Mouse (Mus musculus): Measurements from ENCODE around the gene Thrb. TPM values are rescaled to one million over a fixed set of nuclear protein-coding genes. Genes with fewer than 3 reads are reported as not detected.

Thrb gene
- polyA plus RNA-seq, 1 experiment from 2014 or later, result 0.12 TPM

DNA sequence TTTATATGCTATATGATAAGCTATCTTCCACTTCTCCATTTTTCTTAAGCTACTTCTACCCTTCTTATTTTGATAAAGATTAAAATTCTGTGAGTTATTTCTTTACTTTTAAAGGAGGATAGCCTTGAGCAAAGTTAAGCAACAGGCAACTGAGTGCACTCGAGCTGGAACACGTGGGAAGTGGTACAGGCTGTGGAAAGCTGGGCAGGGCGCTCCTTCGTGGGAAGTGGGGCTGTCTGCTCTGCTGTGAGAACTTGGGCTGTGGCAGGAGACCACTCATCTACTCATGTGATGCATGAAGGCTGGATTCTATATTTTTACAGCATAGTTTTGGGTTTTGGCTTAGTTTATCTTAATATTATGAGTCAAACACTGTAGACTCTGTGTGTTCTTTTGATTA is 329.1 kb downstream of the Thrb start:
- 87% methylated on average over 4 of the region's 4 CpGs for WGBS
- H3K27me3 ChIP-seq (ENCODE audit: control insufficient read depth, insufficient read depth, low read length), result no peaks in the 10 kb centered on the region
- no peak overlapping the region for H3K4me2 ChIP-seq (ENCODE audit: low read depth, severe bottlenecking)
- DNase-seq (ENCODE audit: low spot score) (no peak), ATAC-seq (ENCODE audit: insufficient number of reproducible peaks, low FRiP score, low TSS enrichment, low read depth) (no peak)
- no peak overlapping the region for H3K27ac ChIP-seq (replicated peaks; ENCODE audit: low read depth, low read length)
- H3K9me3 ChIP-seq (ENCODE audit: control insufficient read depth, low read length), result no peaks in the 10 kb centered on the region
- H3K36me3 ChIP-seq (ENCODE audit: control insufficient read depth, insufficient read depth, low read length), result no peaks in the 10 kb centered on the region
- no peak overlapping the region for H3K9ac ChIP-seq (ENCODE audit: low read length)
- H3K4me3 ChIP-seq (ENCODE audit: low read depth, low read length), result no peak overlapping the region
- no peaks in the 10 kb centered on the region for H3K4me1 ChIP-seq (ENCODE audit: control insufficient read depth, insufficient read depth, low read length)

- H3K27ac ChIP-seq (replicated peaks; ENCODE audit: low read depth, low read length), result no peak overlapping the region
- ATAC-seq (ENCODE audit: insufficient number of reproducible peaks, low FRiP score, low TSS enrichment, low read depth) (no peak), DNase-seq (ENCODE audit: low spot score) (no peak)
- no peaks in the 10 kb centered on the region for H3K9me3 ChIP-seq (ENCODE audit: control insufficient read depth, low read length)
- no peaks in the 10 kb centered on the region for H3K27me3 ChIP-seq (ENCODE audit: control insufficient read depth, insufficient read depth, low read length)
- H3K4me3 ChIP-seq (ENCODE audit: low read depth, low read length), result no peak overlapping the region
- 85% methylated on average over 2 of the region's 2 CpGs for WGBS
- no peak overlapping the region for H3K4me2 ChIP-seq (ENCODE audit: low read depth, severe bottlenecking)
- no peak overlapping the region for H3K9ac ChIP-seq (ENCODE audit: low read length)
- H3K4me1 ChIP-seq (ENCODE audit: control insufficient read depth, insufficient read depth, low read length), result no peaks in the 10 kb centered on the region
- H3K36me3 ChIP-seq (ENCODE audit: control insufficient read depth, insufficient read depth, low read length), result no peaks in the 10 kb centered on the region
Observed at GRCm38 (mm10) chr14:17990186-17990585, 330.1 kb downstream of the Thrb start.

GRCm38 (mm10) chr14:18001886-18002285 is 341.8 kb downstream of the Thrb start:
- Histone ChIP-seq H3K4me3 (ENCODE audit: low read depth, low read length) (no peak overlapping the region), H3K4me2 (ENCODE audit: low read depth, severe bottlenecking) (no peak overlapping the region), H3K9ac (ENCODE audit: low read length) (no peak overlapping the region), H3K9me3 (ENCODE audit: control insufficient read depth, low read length) (no peaks in the 10 kb centered on the region), H3K27me3 (ENCODE audit: control insufficient read depth, insufficient read depth, low read length) (no peaks in the 10 kb centered on the region), H3K4me1 (ENCODE audit: control insufficient read depth, insufficient read depth, low read length) (no peaks in the 10 kb centered on the region), H3K27ac (replicated peaks; ENCODE audit: low read depth, low read length) (no peak overlapping the region), H3K36me3 (ENCODE audit: control insufficient read depth, insufficient read depth, low read length) (no peaks in the 10 kb centered on the region)
- WGBS, result 75% methylated on average over 2 of the region's 2 CpGs
- no peak for DNase-seq (ENCODE audit: low spot score)
- no peak for ATAC-seq (ENCODE audit: insufficient number of reproducible peaks, low FRiP score, low TSS enrichment, low read depth)

DNA sequence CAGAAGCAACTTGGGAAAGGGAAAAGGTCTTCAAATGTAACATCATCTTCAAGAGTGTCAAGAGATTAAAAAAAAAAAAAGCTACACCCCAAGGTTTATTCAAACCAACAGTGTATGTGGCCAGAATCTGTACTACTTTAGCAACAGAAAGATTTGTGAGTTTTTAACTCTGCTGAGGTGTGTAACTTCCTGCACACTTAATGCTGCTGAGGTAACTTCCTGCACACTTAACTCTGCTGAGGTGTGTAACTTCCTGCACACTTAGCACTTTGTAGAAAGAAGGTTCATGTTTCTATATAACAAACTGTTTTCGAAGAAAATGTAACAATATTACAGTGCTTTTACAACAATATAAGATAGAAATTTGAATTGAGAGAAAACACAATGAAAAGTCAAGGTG is 343.6 kb downstream of the Thrb start:
- 86% methylated on average over 1 of the region's 1 CpGs for WGBS
- H3K9ac ChIP-seq (ENCODE audit: low read length), result no peak overlapping the region

GRCm38 (mm10) chr14:18008524-18008923 is 348.5 kb downstream of the Thrb start:
- Histone ChIP-seq H3K9ac (ENCODE audit: low read length) (no peak overlapping the region), H3K27me3 (ENCODE audit: control insufficient read depth, insufficient read depth, low read length) (no peaks in the 10 kb centered on the region), H3K4me1 (ENCODE audit: control insufficient read depth, insufficient read depth, low read length) (no peaks in the 10 kb centered on the region), H3K4me3 (ENCODE audit: low read depth, low read length) (no peak overlapping the region), H3K9me3 (ENCODE audit: control insufficient read depth, low read length) (no peaks in the 10 kb centered on the region), H3K27ac (replicated peaks; ENCODE audit: low read depth, low read length) (no peak overlapping the region), H3K4me2 (ENCODE audit: low read depth, severe bottlenecking) (no peak overlapping the region), H3K36me3 (ENCODE audit: control insufficient read depth, insufficient read depth, low read length) (no peaks in the 10 kb centered on the region)
- WGBS, result 88% methylated on average over 3 of the region's 3 CpGs
- ATAC-seq (ENCODE audit: insufficient number of reproducible peaks, low FRiP score, low TSS enrichment, low read depth), result no peak
- no peak for DNase-seq (ENCODE audit: low spot score)

More for the DNA sequence above, 343.6 kb downstream of the Thrb start:
- Histone ChIP-seq H3K27ac (replicated peaks; ENCODE audit: low read depth, low read length) (no peak overlapping the region), H3K4me1 (ENCODE audit: control insufficient read depth, insufficient read depth, low read length) (no peaks in the 10 kb centered on the region), H3K4me2 (ENCODE audit: low read depth, severe bottlenecking) (no peak overlapping the region), H3K9me3 (ENCODE audit: control insufficient read depth, low read length) (no peaks in the 10 kb centered on the region), H3K36me3 (ENCODE audit: control insufficient read depth, insufficient read depth, low read length) (no peaks in the 10 kb centered on the region), H3K27me3 (ENCODE audit: control insufficient read depth, insufficient read depth, low read length) (no peaks in the 10 kb centered on the region), H3K4me3 (ENCODE audit: low read depth, low read length) (no peak overlapping the region)
- DNase-seq (ENCODE audit: low spot score) (no peak), ATAC-seq (ENCODE audit: insufficient number of reproducible peaks, low FRiP score, low TSS enrichment, low read depth) (no peak)

DNA sequence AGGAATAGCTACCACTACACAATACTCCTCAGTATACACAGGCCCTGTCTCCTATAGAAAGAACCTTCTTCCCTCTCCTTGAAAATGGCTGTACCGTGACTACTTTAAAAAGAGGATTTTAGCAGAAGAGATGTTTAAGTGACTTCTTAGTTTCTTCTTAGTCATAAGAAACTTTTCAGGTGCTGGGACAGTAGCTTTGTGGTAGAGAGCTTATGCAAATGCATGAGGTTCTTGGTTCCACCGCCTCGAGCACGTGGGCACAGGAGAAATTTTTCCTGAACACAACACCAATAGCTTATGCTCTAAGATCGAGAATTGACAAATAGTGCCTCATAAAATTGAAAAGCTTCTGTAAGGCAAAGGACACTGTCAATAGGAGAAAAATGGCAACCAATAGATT is 356.5 kb downstream of the Thrb start:
- Histone ChIP-seq H3K27me3 (ENCODE audit: control insufficient read depth, insufficient read depth, low read length) (no peaks in the 10 kb centered on the region), H3K4me1 (ENCODE audit: control insufficient read depth, insufficient read depth, low read length) (no peaks in the 10 kb centered on the region), H3K36me3 (ENCODE audit: control insufficient read depth, insufficient read depth, low read length) (no peaks in the 10 kb centered on the region), H3K9ac (ENCODE audit: low read length) (no peak overlapping the region), H3K4me3 (ENCODE audit: low read depth, low read length) (no peak overlapping the region), H3K4me2 (ENCODE audit: low read depth, severe bottlenecking) (no peak overlapping the region), H3K27ac (replicated peaks; ENCODE audit: low read depth, low read length) (no peak overlapping the region), H3K9me3 (ENCODE audit: control insufficient read depth, low read length) (no peaks in the 10 kb centered on the region)
- no peak for ATAC-seq (ENCODE audit: insufficient number of reproducible peaks, low FRiP score, low TSS enrichment, low read depth)
- no peak for DNase-seq (ENCODE audit: low spot score)
- 85% methylated on average over 5 of the region's 5 CpGs for WGBS

DNA sequence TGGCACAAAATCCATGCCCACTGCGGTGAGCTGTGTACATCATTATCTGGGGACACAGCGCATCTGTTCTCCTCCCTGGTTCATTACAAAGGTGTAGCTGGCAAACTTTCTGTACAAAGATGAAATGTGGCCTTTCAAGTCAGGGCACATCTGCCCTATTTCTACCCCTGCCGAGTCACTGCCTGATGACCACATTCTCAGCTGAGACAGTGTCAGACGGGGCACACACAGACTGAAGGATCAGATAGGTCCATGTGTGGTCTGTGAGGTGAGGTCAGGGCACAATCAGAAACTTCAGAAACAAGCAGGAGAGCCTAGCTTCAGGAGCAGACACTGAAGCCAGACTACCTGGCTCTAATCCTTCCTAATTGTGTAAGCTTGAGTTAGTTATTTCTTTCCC is 360.1 kb downstream of the Thrb start:
- H3K9ac ChIP-seq (ENCODE audit: low read length), result no peak overlapping the region
- DNase-seq (ENCODE audit: low spot score) (no peak), ATAC-seq (ENCODE audit: insufficient number of reproducible peaks, low FRiP score, low TSS enrichment, low read depth) (no peak)
- no peaks in the 10 kb centered on the region for H3K36me3 ChIP-seq (ENCODE audit: control insufficient read depth, insufficient read depth, low read length)
- no peak overlapping the region for H3K4me2 ChIP-seq (ENCODE audit: low read depth, severe bottlenecking)
- H3K4me1 ChIP-seq (ENCODE audit: control insufficient read depth, insufficient read depth, low read length), result no peaks in the 10 kb centered on the region
- H3K9me3 ChIP-seq (ENCODE audit: control insufficient read depth, low read length), result no peaks in the 10 kb centered on the region
- H3K27ac ChIP-seq (replicated peaks; ENCODE audit: low read depth, low read length), result no peak overlapping the region
- H3K27me3 ChIP-seq (ENCODE audit: control insufficient read depth, insufficient read depth, low read length), result no peaks in the 10 kb centered on the region
- 87% methylated on average over 4 of the region's 4 CpGs for whole genome bisulfite sequencing
- no peak overlapping the region for H3K4me3 ChIP-seq (ENCODE audit: low read depth, low read length)

DNA sequence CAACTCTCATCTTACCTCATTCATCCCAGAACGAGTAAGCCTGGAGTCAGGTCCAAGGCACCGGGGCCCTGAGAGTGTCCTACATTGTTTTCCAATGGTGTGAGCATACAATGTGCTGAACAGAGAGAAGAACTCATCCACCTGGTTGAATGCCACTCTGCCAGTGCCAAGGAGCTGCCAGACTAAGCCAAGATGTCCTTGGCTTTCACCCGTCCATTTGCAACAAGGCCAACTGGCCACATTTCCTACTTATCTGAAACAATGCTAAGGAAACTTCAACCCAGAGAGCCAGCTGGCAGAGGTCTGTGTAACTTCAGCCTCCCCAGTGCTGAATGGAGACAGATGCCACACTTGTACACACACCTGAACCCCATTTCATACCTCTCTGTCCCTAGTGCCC is 360.6 kb downstream of the Thrb start:
- Histone ChIP-seq H3K36me3 (ENCODE audit: control insufficient read depth, insufficient read depth, low read length) (no peaks in the 10 kb centered on the region), H3K27ac (replicated peaks; ENCODE audit: low read depth, low read length) (no peak overlapping the region), H3K9ac (ENCODE audit: low read length) (no peak overlapping the region), H3K27me3 (ENCODE audit: control insufficient read depth, insufficient read depth, low read length) (no peaks in the 10 kb centered on the region), H3K4me3 (ENCODE audit: low read depth, low read length) (no peak overlapping the region), H3K4me2 (ENCODE audit: low read depth, severe bottlenecking) (no peak overlapping the region), H3K4me1 (ENCODE audit: control insufficient read depth, insufficient read depth, low read length) (no peaks in the 10 kb centered on the region), H3K9me3 (ENCODE audit: control insufficient read depth, low read length) (no peaks in the 10 kb centered on the region)
- 85% methylated on average over 3 of the region's 3 CpGs for WGBS
- ATAC-seq (ENCODE audit: insufficient number of reproducible peaks, low FRiP score, low TSS enrichment, low read depth) (no peak), DNase-seq (ENCODE audit: low spot score) (no peak)

DNA sequence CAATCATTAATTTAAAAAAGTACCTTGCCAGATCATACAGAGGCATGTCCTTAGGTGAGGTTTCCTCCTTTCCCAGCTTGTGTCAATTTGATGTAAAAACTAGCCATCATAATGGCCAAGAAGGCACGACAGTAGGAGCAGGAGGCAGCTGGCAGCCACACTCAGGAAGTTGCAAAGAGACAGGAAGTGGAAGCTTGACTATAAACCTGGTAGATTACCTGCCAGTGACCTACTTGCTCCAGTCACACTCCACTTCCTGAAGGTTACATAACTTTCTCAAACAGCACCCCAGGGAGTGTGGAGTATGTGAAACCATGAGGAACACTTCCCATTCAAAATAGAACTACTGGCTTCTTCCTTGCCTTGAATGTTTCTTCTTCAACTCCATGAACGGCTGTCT is 361.7 kb downstream of the Thrb start:
- ATAC-seq (ENCODE audit: insufficient number of reproducible peaks, low FRiP score, low TSS enrichment, low read depth) (no peak), DNase-seq (ENCODE audit: low spot score) (no peak)
- Histone ChIP-seq H3K27ac (replicated peaks; ENCODE audit: low read depth, low read length) (no peak overlapping the region), H3K4me3 (ENCODE audit: low read depth, low read length) (no peak overlapping the region), H3K9ac (ENCODE audit: low read length) (no peak overlapping the region), H3K36me3 (ENCODE audit: control insufficient read depth, insufficient read depth, low read length) (no peaks in the 10 kb centered on the region), H3K4me1 (ENCODE audit: control insufficient read depth, insufficient read depth, low read length) (no peaks in the 10 kb centered on the region), H3K27me3 (ENCODE audit: control insufficient read depth, insufficient read depth, low read length) (no peaks in the 10 kb centered on the region), H3K9me3 (ENCODE audit: control insufficient read depth, low read length) (no peaks in the 10 kb centered on the region), H3K4me2 (ENCODE audit: low read depth, severe bottlenecking) (no peak overlapping the region)
- WGBS, result 69% methylated on average over 2 of the region's 2 CpGs
